Mouse (Mus musculus): ENCODE measurements around the gene Klhdc7b. TPM values are rescaled to one million over a fixed set of nuclear protein-coding genes. Genes with fewer than 3 reads are reported as not detected.
A peak's percentile ranks its signal among the peaks of the same experiment; 100 is the strongest.

Gene Klhdc7b
- polyA plus RNA-seq, 1 experiment, result 1.1 TPM

DNA sequence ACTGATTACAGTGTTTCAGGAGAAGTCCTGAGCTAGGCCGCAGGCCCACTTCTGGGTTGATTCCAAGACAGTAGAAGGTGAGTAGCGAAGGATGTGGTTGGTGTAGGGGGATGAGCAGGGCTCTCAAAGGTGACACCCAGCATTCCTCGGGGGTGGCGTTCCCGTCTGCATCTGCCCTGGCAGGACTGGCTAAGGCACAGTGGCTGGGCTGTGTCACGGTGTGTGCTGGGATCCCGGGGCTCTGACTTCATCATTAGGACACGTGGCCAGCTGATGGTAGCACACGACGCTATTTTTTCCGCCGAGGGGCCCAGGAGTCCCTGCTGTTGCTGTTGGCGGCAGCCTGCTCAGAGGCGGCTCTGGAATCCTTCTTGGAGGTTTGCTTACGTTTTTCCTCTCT, 33.4 kb upstream of the Klhdc7b start:
- Histone ChIP-seq H3K4me3 (ENCODE audit: low read depth, low read length) (no peak overlapping the region), H3K36me3 (ENCODE audit: control insufficient read depth, insufficient read depth, low read length) (peaks cover 31% of the 10 kb centered on the region), H3K4me1 (ENCODE audit: control insufficient read depth, insufficient read depth, insufficient read length, low read length) (peaks cover 5% of the 10 kb centered on the region), H3K27me3 (ENCODE audit: control insufficient read depth, insufficient read depth, low read length) (no peaks in the 10 kb centered on the region), H3K27ac (ENCODE audit: insufficient read depth, low read depth, low read length) (no peak overlapping the region)
- 90% methylated on average over 15 of the region's 15 CpGs for WGBS
- TF ChIP-seq CTCF (IDR thresholded peaks at IDR 0.05; ENCODE audit: extremely low read depth, insufficient read length, insufficient replicate concordance, low read depth, low read length), result no peak
- no peak for TF ChIP-seq POLR2A (IDR thresholded peaks at IDR 0.05; ENCODE audit: low read depth, low read length)

GRCm38 (mm10) chr15:89352054-89352453, 32.7 kb upstream of the Klhdc7b start:
- H3K4me1 ChIP-seq (ENCODE audit: control insufficient read depth, insufficient read depth, insufficient read length, low read length), result peaks cover 8% of the 10 kb centered on the region
- no peak for TF ChIP-seq CTCF (IDR thresholded peaks at IDR 0.05; ENCODE audit: extremely low read depth, insufficient read length, insufficient replicate concordance, low read depth, low read length)
- TF ChIP-seq POLR2A (IDR thresholded peaks at IDR 0.05; ENCODE audit: low read depth, low read length), result no peak
- peaks cover 31% of the 10 kb centered on the region for H3K36me3 ChIP-seq (ENCODE audit: control insufficient read depth, insufficient read depth, low read length)
- H3K4me3 ChIP-seq (ENCODE audit: low read depth, low read length), result no peak overlapping the region
- H3K27me3 ChIP-seq (ENCODE audit: control insufficient read depth, insufficient read depth, low read length), result no peaks in the 10 kb centered on the region
- H3K27ac ChIP-seq (ENCODE audit: insufficient read depth, low read depth, low read length), result no peak overlapping the region
- 92% methylated on average over 14 of the region's 14 CpGs for WGBS

DNA sequence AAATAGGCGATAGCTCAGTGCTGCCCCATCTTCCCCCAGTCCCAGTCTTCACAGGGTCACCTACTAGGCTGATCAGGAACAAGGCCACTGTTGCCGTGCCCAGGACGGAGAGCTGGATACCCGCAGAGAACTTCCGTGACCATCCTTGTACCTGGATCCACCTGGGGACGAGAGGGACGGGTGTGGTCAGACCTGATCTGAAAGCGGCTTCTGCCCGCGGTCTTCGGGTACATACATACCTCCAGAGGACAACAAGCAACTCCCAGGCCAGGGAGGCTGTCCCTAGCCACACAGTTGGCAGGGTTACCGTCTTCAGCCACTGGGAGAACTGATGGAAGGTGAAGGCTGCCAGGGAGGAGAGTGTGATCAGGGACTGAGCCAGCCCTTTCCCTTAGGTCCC, 31.9 kb upstream of the Klhdc7b start:
- no peaks in the 10 kb centered on the region for H3K27me3 ChIP-seq (ENCODE audit: control insufficient read depth, insufficient read depth, low read length)
- no peak overlapping the region for H3K27ac ChIP-seq (ENCODE audit: insufficient read depth, low read depth, low read length)
- TF ChIP-seq CTCF (IDR thresholded peaks at IDR 0.05; ENCODE audit: extremely low read depth, insufficient read length, insufficient replicate concordance, low read depth, low read length) (no peak), POLR2A (IDR thresholded peaks at IDR 0.05; ENCODE audit: low read depth, low read length) (no peak)
- peaks cover 8% of the 10 kb centered on the region for H3K4me1 ChIP-seq (ENCODE audit: control insufficient read depth, insufficient read depth, insufficient read length, low read length)
- WGBS, result 94% methylated on average over 12 of the region's 12 CpGs
- no peak overlapping the region for H3K4me3 ChIP-seq (ENCODE audit: low read depth, low read length)
- H3K36me3 ChIP-seq (ENCODE audit: control insufficient read depth, insufficient read depth, low read length), result peaks cover 31% of the 10 kb centered on the region

DNA sequence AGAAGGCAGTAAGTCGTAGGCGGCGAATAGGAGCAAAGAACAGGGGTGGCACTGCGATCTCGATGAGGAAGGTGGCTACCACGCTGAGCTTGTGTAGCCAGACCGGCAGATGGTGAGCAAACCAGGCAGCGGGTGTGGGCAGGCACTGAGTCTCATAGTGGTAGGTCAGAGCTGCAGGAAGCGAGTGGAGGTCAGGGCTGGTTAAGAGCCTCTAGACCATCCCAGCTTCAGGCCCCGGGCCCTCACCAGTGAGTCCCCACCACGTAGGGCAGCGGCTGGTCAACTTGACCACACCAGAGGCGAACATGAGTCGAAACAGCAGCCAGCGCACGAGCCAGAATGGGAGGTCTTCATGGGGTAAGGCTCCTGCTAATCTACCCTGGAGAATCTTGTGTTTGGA, 30.9 kb upstream of the Klhdc7b start:
- Histone ChIP-seq H3K27ac (ENCODE audit: insufficient read depth, low read depth, low read length) (no peak overlapping the region), H3K36me3 (ENCODE audit: control insufficient read depth, insufficient read depth, low read length) (peaks cover 31% of the 10 kb centered on the region), H3K27me3 (ENCODE audit: control insufficient read depth, insufficient read depth, low read length) (no peaks in the 10 kb centered on the region), H3K4me1 (ENCODE audit: control insufficient read depth, insufficient read depth, insufficient read length, low read length) (peaks cover 8% of the 10 kb centered on the region), H3K4me3 (ENCODE audit: low read depth, low read length) (no peak overlapping the region)
- 93% methylated on average over 16 of the region's 16 CpGs for WGBS
- TF ChIP-seq CTCF (IDR thresholded peaks at IDR 0.05; ENCODE audit: extremely low read depth, insufficient read length, insufficient replicate concordance, low read depth, low read length) (no peak), POLR2A (IDR thresholded peaks at IDR 0.05; ENCODE audit: low read depth, low read length) (no peak)

DNA sequence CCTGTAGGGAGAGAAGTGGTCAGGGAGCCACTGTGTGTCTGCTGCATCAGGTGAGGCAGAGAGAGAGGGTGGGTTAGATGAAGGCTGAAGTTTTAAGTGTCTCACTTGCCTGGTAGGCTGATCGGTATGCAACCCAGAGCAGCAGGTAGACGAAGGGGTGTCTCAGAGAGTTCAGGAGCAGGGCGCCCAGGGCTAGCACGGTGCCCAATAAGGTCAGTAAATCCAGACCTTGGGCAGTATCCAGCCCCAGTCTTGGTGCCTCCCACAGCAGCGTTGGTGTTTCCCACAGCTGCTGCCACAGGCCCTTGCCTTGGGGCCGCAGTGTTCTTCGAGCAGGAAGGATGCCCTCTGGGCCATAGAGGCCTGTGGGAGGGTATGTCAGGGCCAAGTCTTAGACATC, 30.3 kb upstream of the Klhdc7b start:
- no peaks in the 10 kb centered on the region for H3K27me3 ChIP-seq (ENCODE audit: control insufficient read depth, insufficient read depth, low read length)
- TF ChIP-seq CTCF (IDR thresholded peaks at IDR 0.05; ENCODE audit: extremely low read depth, insufficient read length, insufficient replicate concordance, low read depth, low read length) (no peak), POLR2A (IDR thresholded peaks at IDR 0.05; ENCODE audit: low read depth, low read length) (no peak)
- WGBS, result 65% methylated on average over 7 of the region's 7 CpGs
- no peak overlapping the region for H3K27ac ChIP-seq (ENCODE audit: insufficient read depth, low read depth, low read length)
- H3K36me3 ChIP-seq (ENCODE audit: control insufficient read depth, insufficient read depth, low read length), result peaks cover 31% of the 10 kb centered on the region
- peak overlapping the region; percentile 97 for H3K4me3 ChIP-seq (ENCODE audit: low read depth, low read length)
- H3K4me1 ChIP-seq (ENCODE audit: control insufficient read depth, insufficient read depth, insufficient read length, low read length), result peaks cover 8% of the 10 kb centered on the region

DNA sequence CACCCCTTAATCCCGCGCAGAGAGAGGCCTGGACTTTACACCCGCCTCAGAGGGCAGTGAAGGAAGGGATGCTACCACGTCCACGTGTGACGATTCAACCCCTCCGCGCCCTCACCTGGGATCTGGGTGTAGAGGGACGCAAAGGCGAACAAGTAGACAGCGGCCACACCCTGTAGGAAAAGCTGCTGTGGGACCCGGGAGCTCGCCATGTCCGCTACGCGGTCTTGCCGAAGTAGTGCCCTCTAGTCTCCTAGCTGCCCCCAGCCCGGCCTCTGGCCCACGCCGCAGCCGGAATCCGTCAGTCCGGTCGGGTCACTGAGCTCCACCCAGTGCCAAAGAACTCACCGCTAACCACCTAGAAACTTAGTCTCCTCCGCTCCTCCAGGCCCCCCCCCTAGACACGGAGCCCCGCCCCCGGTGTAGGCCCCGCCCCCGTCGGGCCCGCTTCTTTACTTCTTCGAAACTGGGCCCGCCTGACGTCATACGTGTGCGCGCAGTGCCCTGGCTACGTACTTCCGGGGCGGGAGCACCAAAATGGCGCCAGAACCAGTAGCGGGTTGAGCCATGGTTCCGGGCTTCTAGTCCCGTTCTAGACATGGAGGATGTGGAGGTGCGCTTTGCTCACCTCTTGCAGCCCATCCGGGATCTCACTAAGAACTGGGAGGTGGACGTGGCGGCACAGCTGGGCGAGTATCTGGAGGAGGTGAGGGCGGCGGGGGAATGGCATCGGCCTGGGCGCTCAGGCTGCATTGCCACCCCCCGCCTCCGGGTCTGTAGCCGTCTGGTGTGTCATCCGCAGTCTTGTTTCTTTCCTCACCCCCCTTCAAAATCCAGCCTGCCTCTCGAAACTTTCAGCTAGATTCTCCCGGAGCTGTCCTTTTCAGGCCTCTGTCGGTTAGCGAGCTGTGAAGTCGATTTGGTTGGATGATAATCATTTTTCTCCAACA, 29.2 kb upstream of the Klhdc7b start, which contains the start of the genes Lmf2 and Ncaph2:
Gene Lmf2, minus strand, starts transcription at position 419 of the 947 bp plus-strand sequence.
Gene Ncaph2, plus strand, starts transcription at position 479 of the 947 bp plus-strand sequence.
- H3K27me3 ChIP-seq (ENCODE audit: control insufficient read depth, insufficient read depth, low read length), result no peaks in the 10 kb centered on the region
- WGBS, result under 1% methylated on average over 64 of the region's 64 CpGs
- peak within 1 kb of the TSS; percentile 65 for H3K27ac ChIP-seq (ENCODE audit: insufficient read depth, low read depth, low read length)
- H3K4me3 ChIP-seq (ENCODE audit: low read depth, low read length), result peak within 1 kb of the TSS; percentile 97
- H3K4me1 ChIP-seq (ENCODE audit: control insufficient read depth, insufficient read depth, insufficient read length, low read length), result peaks cover 8% of the 10 kb centered on the region
- H3K36me3 ChIP-seq (ENCODE audit: control insufficient read depth, insufficient read depth, low read length), result peaks cover 30% of the 10 kb centered on the region
- no peak for TF ChIP-seq CTCF (IDR thresholded peaks at IDR 0.05; ENCODE audit: extremely low read depth, insufficient read length, insufficient replicate concordance, low read depth, low read length)
- no peak; the same call in none of the 2 replicates for TF ChIP-seq POLR2A (IDR thresholded peaks at IDR 0.05; ENCODE audit: low read depth, low read length)

DNA sequence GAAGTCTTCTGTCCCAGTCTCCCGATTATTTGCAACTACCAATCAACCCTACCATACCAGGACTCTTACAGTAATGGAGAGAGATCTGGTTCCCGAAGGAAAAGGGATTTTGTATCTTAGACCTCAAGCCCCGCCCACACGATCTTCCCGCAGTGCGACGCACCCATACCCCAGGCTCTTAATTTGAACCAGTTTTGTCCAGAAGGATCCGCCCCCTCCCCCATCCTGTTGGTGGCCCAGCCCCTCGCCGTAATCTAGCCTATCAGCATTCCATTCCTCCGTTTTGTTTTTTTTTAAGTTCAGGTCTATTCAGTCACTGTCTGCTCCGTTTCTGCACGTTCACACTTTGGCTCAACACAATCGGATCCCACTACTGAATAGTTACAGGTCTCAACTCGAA, 28.3 kb upstream of the Klhdc7b start:
- H3K4me3 ChIP-seq (ENCODE audit: low read depth, low read length), result peak overlapping the region; percentile 97
- H3K27ac ChIP-seq (ENCODE audit: insufficient read depth, low read depth, low read length), result peak overlapping the region; percentile 40; the same call in 1 of the 2 replicates
- H3K4me1 ChIP-seq (ENCODE audit: control insufficient read depth, insufficient read depth, insufficient read length, low read length), result peaks cover 8% of the 10 kb centered on the region
- WGBS, result 0% methylated on average over 15 of the region's 15 CpGs
- no peaks in the 10 kb centered on the region for H3K27me3 ChIP-seq (ENCODE audit: control insufficient read depth, insufficient read depth, low read length)
- peaks cover 29% of the 10 kb centered on the region for H3K36me3 ChIP-seq (ENCODE audit: control insufficient read depth, insufficient read depth, low read length)
- TF ChIP-seq CTCF (IDR thresholded peaks at IDR 0.05; ENCODE audit: extremely low read depth, insufficient read length, insufficient replicate concordance, low read depth, low read length) (no peak), POLR2A (IDR thresholded peaks at IDR 0.05; ENCODE audit: low read depth, low read length) (no peak)
